Mouse (Mus musculus) midbrain, embryonic 12.5 days (tissue): ENCODE measurements around the gene Nkx2-4. TPM values are rescaled to one million over a fixed set of nuclear protein-coding genes. Genes with fewer than 3 reads are reported as not detected.

Experiments used
- ATAC-seq: fragments of 200-750 bp; cut with Nextera tagmentation; 2 replicates; pipeline ENCODE4 v1.8.0; 2017; ENCODE audit warnings: low read depth, moderate TSS enrichment, moderate library complexity; ENCODE audit not compliant: low FRiP score
- H3K27ac ChIP-seq: fragments of 300-500 bp; sonication (generic); replicated peaks from 2 replicates; pipeline ENCODE4 v1.5.1; 2016; ENCODE audit warnings: mild to moderate bottlenecking
- H3K27me3 ChIP-seq: fragments of 300-500 bp; sonication (generic); 2 replicates; pipeline ENCODE4 v1.6.1; 2016; ENCODE audit warnings: mild to moderate bottlenecking
- H3K36me3 ChIP-seq: fragments of 300-500 bp; sonication (generic); 2 replicates; pipeline ENCODE4 v1.6.1; 2016
- H3K4me1 ChIP-seq: fragments of 300-500 bp; sonication (generic); 2 replicates; pipeline ENCODE4 v1.6.1; 2016
- H3K4me2 ChIP-seq: fragments of 300-500 bp; sonication (generic); replicated peaks from 2 replicates; pipeline ENCODE4 v1.6.1; 2016; ENCODE audit warnings: mild to moderate bottlenecking, moderate library complexity
- H3K4me3 ChIP-seq: fragments of 300-500 bp; sonication (generic); 2 replicates; pipeline ENCODE4 v1.5.1; 2016; ENCODE audit warnings: mild to moderate bottlenecking
- H3K9ac ChIP-seq: fragments of 300-500 bp; sonication (generic); replicated peaks from 2 replicates; pipeline ENCODE4 v1.6.1; 2016; ENCODE audit warnings: mild to moderate bottlenecking, moderate library complexity
- H3K9me3 ChIP-seq: fragments of 300-500 bp; sonication (generic); 2 replicates; pipeline ENCODE4 v1.6.1; 2016; ENCODE audit warnings: mild to moderate bottlenecking
- WGBS: fragments of 180-500 bp; shearing (Covaris S2); methylation state at CpG from one replicate; pipeline ENCODE4 v1.1.7; 2016; 5-methylcytosine and 5-hydroxymethylcytosine counted together
- polyA plus RNA-seq: library from polyadenylated mRNA; unstranded; fragments of >200 nt; fragmentation: Nextera tagmentation; extraction: Ambion mirVana; gene quantifications from 2 replicates; pipeline ENCODE4 v1.2.1, GENCODE M21; 2016

The Nkx2-4 gene
- polyA plus RNA-seq, 1 experiment from 2014 or later: 3.0 TPM

- Histone ChIP-seq H3K4me3 (no peak overlapping the region), H3K9me3 (no peaks in the 10 kb centered on the region), H3K4me1 (peaks cover 10% of the 10 kb centered on the region; the same call in 1 of the 2 replicates), H3K4me2 (no peak overlapping the region), H3K9ac (no peak overlapping the region), H3K36me3 (peaks cover 15% of the 10 kb centered on the region), H3K27ac (no peak overlapping the region), H3K27me3 (no peaks in the 10 kb centered on the region)
- WGBS: 20% methylated on average over 1 of the region's 1 CpGs
- ATAC-seq: 0 out of 2 replicates have a peak, but pooled peaks have one; percentile 66
Measured at GRCm38 (mm10) chr2:147069077-147069476, 16.2 kb downstream of the Nkx2-4 start.

GRCm38 (mm10) chr2:147067480-147068246 lies 17.6 kb downstream of the Nkx2-4 start:
- no peak overlapping the region for H3K9ac ChIP-seq
- H3K9me3 ChIP-seq: no peaks in the 10 kb centered on the region
- peaks cover 19% of the 10 kb centered on the region for H3K36me3 ChIP-seq
- no peak overlapping the region for H3K27ac ChIP-seq
- WGBS: 91% methylated on average over 1 of the region's 1 CpGs
- H3K4me1 ChIP-seq: peaks cover 10% of the 10 kb centered on the region; the same call in 1 of the 2 replicates
- ATAC-seq: no peak
- no peaks in the 10 kb centered on the region for H3K27me3 ChIP-seq
- H3K4me3 ChIP-seq: no peak overlapping the region
- H3K4me2 ChIP-seq: no peak overlapping the region

- H3K4me3 ChIP-seq: no peak overlapping the region
- H3K27ac ChIP-seq: no peak overlapping the region
- H3K36me3 ChIP-seq: peaks cover 49% of the 10 kb centered on the region
- H3K9me3 ChIP-seq: no peaks in the 10 kb centered on the region
- 89% methylated on average over 2 of the region's 2 CpGs for WGBS
- ATAC-seq: no peak
- no peaks in the 10 kb centered on the region for H3K4me1 ChIP-seq
- no peak overlapping the region for H3K4me2 ChIP-seq
- no peaks in the 10 kb centered on the region for H3K27me3 ChIP-seq
- no peak overlapping the region for H3K9ac ChIP-seq
Measured at GRCm38 (mm10) chr2:147053229-147053892, 31.9 kb downstream of the Nkx2-4 start.

- Histone ChIP-seq H3K27ac (no peak overlapping the region), H3K4me2 (no peak overlapping the region), H3K9me3 (no peaks in the 10 kb centered on the region), H3K4me3 (no peak overlapping the region), H3K36me3 (peaks cover 54% of the 10 kb centered on the region), H3K4me1 (no peaks in the 10 kb centered on the region), H3K27me3 (no peaks in the 10 kb centered on the region), H3K9ac (no peak overlapping the region)
- ATAC-seq: no peak
- WGBS: 96% methylated on average over 3 of the region's 3 CpGs
Measured at GRCm38 (mm10) chr2:147047051-147047450, 38.2 kb downstream of the Nkx2-4 start.

- no peak overlapping the region for H3K9ac ChIP-seq
- no peak overlapping the region for H3K27ac ChIP-seq
- H3K4me3 ChIP-seq: no peak overlapping the region
- no peaks in the 10 kb centered on the region for H3K4me1 ChIP-seq
- H3K27me3 ChIP-seq: no peaks in the 10 kb centered on the region
- no peak overlapping the region for H3K4me2 ChIP-seq
- ATAC-seq: no peak
- 95% methylated on average over 2 of the region's 2 CpGs for WGBS
- H3K9me3 ChIP-seq: no peaks in the 10 kb centered on the region
- peaks cover 43% of the 10 kb centered on the region for H3K36me3 ChIP-seq
Measured at GRCm38 (mm10) chr2:147035864-147036263, 49.4 kb downstream of the Nkx2-4 start.

Other genes starting within 250 kb of the Nkx2-4 start
- gene Kiz, start 229.6 kb downstream of the Nkx2-4 start, polyA plus RNA-seq: 33.3 and 39.7 TPM in 2 replicates
- gene Xrn2, start 72.4 kb downstream of the Nkx2-4 start, polyA plus RNA-seq: 91.3 and 92.7 TPM in 2 replicates
- 9.3 and 14.2 TPM in 2 replicates for gene Nkx2-2, start 108.8 kb upstream of the Nkx2-4 start, polyA plus RNA-seq